Comparison of ENCODE assay signal across 15 mouse cellular contexts in genomic region chr11:98475630-98476433, GRCm38 (mm10).
"Had no signal": no experiment of that assay in that cellular context is flagged by ENCODE, and none has a peak within 500 bp of the region (broad histone marks: within the 10 kb centered on the region; RNA-seq: fewer than 3 reads in every experiment).

No protein-coding gene starts in this region.

- H3K27me3 ChIP-seq: stomach, embryonic 15.5 days had no signal

- H3K27ac ChIP-seq: neural tube, embryonic 15.5 days; stomach, embryonic 15.5 days; stomach, postnatal 0 days had no signal

- H3K9ac ChIP-seq: neural tube, embryonic 15.5 days; stomach, embryonic 15.5 days had no signal

- H3K36me3 ChIP-seq: neural tube, embryonic 15.5 days; stomach, embryonic 15.5 days had no signal

- H3K4me1 ChIP-seq: neural tube, embryonic 15.5 days; stomach, embryonic 15.5 days had no signal

- H3K4me2 ChIP-seq: neural tube, embryonic 15.5 days; stomach, embryonic 15.5 days had no signal

- DNase-seq: retina, postnatal 1 day; right cerebral cortex, adult 18-20 months; right cerebral cortex, postnatal 14 days; right cerebral cortex, postnatal 25 days; right cerebral cortex, postnatal 4 days; spleen, adult 18-20 months; thymus, adult 18-20 months; thymus, adult 2 months; thymus, postnatal 14 days; thymus, postnatal 25 days; thymus, postnatal 36 days; thymus, postnatal 4 days had no signal

- H3K4me3 ChIP-seq: neural tube, embryonic 15.5 days; stomach, embryonic 15.5 days had no signal

- H3K9me3 ChIP-seq: neural tube, embryonic 15.5 days; stomach, embryonic 15.5 days had no signal
